Mouse (Mus musculus): ENCODE measurements around the gene Chrdl2. TPM values are rescaled to one million over a fixed set of nuclear protein-coding genes. Genes with fewer than 3 reads are reported as not detected.
"Not testable (repeated sequence)": the region's sequence is repeated elsewhere in the genome, so short reads cannot be mapped to it uniquely, and the experiment has no call there.

Chrdl2 gene
- under 1 TPM; 0.47 to 0.58 TPM for total RNA-seq (2021)

DNA sequence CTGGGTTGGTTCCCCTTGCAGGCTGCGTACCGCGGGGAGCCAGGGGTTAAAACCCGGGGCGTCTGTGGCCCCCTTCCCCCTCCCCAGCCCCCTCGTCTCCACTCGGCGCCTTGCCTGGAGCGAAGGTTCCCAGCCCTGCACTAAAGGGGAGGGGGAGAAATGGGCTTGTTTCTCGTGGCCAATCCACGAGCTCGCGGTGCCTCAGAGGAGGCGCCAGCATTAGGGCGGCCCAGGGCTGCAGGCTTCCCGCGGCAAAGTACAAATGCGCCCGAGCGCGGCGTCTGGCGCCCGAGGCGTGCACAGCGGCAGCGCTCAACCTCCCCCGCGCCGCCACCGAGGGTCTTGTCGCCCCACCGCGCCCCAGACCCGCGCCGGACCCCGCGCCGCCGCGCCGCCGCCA lies at the start of gene Chrdl2:
Chrdl2 (plus strand) TSS at position 383 of the 400 bp plus-strand sequence.
- DNase-seq = peak; percentile 17 to 26

DNA sequence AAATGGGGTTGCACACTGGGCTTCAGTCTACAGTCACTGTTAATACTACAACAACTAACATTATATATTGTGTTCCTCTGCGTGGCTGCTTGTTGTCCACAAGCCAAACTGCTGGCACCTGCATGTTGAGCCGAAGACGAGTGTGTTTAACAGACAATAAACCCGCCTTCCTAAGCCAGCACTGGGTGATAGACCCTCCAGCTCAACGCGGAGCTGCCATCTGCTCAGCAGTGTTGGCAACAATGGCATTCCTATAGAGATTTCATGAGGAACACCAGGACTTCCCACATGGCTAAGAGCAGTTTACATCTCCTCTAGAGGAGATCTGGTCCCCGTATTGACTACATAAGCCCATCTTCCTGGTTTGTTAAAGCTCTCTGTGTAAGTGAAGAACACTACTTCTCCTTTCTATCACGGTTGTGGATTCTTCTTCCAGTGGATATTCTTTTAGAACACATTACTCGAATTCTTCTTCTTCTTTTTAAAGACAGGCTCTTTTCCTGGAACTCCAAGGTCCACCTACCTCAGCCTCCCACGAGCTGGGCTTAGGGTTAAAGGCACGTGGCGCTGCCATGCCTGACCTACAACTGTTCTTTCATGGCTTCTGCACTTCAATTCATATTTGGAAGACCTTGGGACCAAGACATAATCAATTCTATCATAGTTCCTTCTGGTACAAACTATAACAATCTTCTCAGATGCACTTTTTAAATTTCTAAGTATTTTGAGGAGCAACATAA lies 48.6 kb upstream of the Chrdl2 start:
- no peak for DNase-seq

DNA sequence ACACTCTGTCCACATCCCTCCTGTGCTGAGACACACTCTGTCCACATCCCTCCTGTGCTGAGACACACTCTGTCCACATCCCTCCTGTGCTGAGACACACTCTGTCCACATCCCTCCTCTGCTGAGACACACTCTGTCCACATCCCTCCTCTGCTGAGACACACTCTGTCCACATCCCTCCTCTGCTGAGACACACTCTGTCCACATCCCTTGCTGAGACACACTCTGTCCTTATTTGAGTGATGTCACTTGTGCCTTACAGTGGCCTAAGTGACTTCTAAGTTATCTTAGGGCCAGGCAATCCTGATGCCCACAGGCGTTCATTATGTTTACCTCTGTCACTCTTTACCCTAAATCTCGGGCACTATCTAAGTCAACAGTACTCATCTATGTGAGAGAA lies 45.4 kb upstream of the Chrdl2 start:
- not testable (repeated sequence) for DNase-seq

DNA sequence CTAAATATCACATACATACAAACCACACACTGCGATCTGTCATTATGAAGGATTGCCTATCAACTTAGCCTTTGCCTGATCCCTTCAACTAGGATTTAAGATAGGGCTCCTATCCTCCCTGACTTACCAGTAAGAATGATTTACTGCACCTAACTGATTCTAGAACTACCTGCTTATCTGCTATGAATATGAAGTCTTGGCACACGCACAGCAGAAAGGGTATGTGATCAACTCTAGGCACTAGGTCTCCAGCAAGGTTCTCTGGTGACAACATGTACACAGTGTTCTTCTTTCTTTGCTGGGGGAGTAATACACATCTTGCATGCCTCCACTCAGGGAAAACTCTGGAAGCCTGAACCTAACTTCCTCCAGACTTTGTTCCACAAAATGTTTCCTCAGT lies 44.5 kb upstream of the Chrdl2 start:
- no peak for DNase-seq

DNA sequence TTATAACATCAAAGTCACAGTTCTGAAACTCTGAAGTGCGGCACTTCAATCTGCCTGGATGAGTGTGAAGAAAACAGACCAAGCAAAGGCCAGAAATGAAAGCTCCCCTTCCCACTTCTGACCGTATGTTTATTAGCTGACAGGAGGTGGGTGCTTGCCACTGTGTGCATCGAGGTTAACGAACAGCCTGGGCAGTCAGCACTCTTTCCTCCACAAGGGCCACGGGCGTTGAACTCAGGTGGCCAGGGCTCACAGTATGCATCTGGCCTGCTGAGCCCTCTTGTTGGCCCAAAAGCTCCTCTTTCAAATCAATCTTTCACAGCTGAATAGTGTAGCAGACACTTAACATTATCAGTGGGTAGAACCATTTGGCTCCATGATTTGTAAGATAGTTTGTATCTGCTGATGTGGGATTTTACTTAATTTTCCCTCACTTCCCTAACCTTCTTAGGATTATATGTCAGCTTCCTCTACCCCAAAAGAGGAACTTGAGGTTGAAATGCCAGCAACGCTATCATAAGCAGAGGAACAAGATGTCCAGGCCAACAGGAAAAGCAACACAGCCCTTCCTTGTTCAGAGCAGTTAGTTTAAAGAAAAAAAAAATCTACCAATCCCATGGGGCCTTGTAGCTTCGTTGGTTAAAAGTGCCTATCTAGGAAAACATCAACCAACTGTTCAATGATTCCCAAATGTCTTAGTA lies 43.3 kb upstream of the Chrdl2 start:
- DNase-seq = no peak

DNA sequence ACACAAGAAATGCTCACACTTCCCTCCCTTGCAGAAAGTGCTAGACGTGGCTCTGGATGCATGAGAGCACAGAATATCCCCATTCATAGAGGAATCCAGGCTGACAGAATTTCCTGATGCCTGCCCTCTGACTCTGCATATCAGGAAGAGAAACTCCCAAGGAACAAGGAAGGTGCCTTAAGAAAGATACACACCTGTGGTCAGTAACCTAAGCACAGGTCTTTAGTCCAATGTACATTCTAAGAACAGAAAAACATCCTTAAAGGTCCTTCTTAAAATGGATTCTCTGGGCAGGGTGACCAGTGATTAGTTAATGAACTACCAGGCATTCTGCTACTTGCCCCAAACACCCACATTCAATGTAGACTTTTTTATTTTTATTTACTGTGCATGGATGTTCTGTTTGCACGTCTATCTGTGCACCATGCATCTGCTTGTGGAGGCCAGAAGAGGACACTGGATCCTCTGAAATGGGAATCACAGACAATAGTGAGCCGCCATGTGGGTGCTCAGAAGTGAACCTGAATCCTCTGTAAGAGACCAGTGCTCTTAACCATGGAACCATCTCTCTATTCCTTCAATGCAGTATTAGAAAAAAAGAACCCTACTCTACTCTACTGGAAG lies 42.6 kb upstream of the Chrdl2 start:
- DNase-seq = no peak

DNA sequence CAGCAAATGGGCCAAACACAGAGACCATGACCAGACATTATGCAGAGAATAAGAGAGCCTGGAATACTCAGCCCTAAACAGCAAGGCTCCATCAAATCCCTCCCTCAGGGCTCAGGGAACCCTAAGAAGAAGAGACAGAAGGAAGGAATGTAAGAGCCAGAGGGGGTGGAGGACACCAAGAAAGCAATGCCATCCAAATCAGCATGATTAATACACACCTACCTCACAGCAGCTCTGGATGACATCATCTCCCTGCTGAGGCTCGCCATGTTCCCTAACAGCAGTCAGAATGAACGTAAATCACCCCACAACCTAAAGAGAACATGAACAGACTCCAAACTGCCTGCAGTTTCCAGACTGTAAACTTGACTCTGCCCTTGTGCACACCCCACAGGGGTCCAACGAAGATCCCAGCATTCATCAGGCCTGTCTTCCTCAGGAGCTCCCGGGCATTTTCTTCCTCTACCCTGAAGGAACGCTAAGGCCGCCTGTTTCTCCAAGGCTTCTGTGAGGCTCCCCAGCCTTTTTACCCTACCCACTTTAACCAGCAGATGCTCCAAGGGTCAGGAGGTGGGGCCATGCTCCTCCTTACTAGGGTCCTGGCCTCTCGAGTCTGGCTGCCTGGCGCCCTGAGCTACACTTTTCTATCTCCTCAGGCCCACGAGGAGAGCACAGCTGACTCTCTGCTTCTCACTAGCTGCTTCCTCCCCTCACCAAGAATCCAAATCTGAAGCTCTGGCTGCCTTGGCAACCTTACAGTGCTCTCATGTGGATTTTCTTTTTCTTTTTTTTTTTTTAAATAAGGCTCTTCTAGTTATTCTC lies 40.7 kb upstream of the Chrdl2 start:
- peak in 1 of 2 experiments; percentile 41 for DNase-seq

DNA sequence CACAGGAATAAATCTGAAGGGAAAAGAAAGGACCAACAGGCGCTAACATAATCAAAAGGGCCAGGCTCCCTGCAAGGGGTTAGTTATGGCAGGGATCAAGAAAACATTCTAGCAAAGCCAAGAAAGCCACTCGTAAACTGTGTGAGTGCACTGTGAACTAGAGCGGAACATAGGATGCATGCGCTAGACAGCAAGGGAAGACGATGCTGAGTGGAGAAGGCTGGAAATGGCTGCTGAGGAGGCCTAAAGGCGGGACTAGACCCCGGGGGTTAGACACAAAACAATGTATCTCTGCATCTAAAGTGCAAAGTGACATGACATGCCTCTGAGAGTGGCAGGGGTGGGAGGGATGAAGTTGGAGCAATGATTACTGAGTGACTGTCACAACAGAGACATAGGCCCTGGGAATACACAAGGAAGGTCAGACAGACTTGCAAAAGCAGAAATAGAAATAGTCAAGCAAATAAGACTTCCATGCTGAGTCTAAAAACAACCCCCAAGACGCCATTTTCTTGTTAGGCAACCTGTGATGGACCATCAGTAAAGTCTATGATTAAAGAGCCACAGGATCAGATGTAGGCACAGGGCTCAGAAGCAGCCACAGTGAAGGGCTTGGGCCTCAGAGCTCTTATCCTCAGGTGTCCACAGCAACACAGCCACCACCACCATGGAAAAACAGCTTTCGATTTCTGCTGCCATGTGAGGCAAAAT lies 39.8 kb upstream of the Chrdl2 start:
- DNase-seq = no peak

DNA sequence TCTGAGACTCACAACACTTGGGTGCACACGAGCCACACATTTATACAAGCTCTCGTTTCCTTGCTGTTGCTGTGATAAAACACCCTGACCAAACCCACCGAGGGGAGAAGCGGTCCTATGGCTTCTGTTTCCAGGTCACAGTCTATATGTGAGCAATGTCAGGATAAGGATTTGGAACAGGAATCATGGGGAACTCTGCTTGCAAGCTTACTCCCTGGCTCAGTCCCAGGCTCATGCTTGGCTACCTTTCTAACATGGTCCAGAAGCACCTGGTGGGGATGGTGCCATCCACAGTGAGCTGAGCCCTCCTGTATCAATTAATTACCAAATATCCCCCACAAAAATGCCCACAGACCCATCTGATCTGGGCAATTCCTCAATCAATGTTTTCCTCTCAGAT lies 36.8 kb upstream of the Chrdl2 start:
- no peak for DNase-seq

DNA sequence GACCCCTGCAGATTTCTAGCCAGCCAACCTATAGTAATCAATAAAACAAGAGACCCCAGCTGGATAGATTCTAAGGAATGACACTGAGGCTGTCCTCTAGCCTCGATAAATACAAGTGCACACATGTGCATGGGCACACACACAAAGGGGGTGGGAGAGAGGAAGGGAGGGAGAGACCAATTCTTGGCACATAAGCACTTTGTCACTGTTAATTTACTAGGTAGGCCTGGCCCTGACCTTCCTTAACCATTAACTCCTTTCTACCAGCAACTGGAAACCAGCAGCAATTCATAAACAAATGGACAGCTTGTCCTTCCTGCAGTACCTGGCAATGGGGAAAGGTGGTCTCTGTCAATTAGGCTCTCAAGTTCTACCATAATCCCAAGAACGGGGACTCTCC lies 34.0 kb upstream of the Chrdl2 start:
- no peak for DNase-seq

DNA sequence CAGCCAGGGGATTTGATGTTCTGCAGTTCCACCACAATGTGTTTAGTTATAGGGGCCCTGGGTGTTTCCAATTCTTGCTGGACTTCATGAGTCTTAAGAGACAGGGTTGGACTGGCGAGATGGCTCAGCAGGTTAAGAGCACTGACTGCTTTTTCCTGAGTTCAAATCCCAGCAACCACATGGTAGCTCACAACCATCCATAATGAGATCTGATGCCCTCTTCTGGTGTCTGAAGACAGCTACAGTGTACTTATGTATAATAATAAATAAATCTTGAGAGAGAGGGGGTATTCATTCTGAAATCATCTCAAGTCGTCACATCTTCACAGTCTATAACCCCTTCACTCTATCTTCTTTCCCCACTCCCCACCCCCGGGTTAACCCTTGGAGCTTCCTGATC lies 33.1 kb upstream of the Chrdl2 start:
- DNase-seq = not testable (repeated sequence)

DNA sequence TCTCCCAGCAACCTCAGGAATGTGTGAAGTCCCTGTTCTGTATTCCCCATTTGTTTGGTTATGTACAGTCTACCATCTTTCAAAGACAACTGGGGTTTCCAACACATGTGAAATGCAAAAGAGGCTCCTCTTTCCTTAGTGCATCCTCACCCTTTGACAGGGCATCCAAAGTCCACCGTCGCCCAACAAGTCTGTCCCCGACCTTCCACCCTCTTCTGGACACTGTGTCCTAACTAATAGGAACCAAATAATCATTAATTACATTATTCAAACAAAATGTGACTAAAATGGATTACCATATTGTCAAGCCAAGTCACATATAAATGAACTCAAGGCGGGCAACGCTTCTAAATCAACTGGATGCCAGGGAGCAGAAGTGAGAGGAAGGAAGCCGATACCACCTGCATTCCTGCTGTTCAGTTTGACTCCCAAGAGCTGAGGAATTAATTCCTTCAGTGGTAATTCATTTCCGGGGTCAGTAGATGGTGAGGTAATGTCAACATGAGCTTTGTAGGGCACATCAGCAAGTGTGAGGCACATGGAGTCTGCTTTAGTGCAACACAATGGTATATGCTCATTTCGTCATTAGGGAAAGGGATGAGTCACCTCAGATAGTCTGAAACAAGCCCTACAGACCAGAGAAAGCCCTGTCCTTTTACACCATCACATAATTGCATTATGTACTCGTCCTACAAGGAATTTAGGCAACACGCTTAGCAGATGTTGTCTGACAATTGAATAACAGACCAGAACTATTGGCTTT lies 31.6 kb upstream of the Chrdl2 start:
- DNase-seq = no peak

DNA sequence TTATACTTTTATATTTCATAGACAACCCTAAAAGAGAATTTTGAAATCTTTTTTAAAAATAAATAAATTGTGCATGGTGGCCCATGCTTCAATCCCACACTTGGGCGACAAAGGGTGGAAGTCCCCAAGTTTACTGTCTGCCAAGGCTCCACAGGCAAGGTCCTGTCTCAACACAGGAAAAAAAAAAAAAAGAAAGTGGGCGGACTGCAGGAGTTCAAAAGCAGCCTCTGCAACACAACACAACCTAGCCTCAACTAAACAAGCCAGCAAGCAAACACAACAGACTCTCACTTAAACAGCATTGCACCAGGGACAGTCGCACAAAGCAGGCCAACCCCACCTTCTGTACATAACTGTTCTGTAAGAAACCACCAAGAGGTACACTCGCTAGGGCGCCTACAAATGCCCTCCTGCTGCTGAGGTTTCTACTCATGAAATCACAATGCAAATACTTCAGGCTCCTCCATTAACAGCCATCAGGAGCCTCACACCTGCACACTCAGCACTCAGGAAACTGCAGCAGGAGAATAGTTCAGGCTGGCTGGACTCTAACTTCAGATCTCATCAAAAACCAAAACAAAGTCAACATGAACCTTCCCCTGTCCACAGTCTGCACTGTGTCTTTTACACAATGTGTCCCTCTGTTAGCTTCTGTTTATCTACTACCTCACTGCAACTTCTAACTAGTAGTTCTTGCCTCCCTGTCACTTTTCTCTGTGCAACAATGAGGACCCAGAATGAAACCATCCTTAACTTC lies 30.0 kb upstream of the Chrdl2 start:
- no peak for DNase-seq

DNA sequence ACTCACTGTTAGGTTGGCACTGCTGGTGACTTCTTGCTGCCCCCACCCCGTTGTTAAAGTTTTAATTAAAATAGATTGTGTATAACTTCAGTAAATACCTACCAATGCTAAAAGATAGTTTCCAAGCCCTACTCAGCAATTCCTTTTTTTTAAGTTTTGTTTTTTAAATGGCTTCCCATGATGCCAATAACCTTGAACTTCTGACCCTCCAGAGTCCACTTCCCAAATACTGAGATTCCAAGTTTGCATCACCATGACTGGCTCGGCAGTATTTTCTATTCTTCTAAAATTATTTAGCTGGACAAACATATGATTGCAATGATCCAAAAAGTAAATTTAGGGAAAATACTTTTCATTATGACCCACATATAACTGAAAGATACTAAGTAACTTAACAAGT lies 27.9 kb upstream of the Chrdl2 start:
- DNase-seq = no peak

DNA sequence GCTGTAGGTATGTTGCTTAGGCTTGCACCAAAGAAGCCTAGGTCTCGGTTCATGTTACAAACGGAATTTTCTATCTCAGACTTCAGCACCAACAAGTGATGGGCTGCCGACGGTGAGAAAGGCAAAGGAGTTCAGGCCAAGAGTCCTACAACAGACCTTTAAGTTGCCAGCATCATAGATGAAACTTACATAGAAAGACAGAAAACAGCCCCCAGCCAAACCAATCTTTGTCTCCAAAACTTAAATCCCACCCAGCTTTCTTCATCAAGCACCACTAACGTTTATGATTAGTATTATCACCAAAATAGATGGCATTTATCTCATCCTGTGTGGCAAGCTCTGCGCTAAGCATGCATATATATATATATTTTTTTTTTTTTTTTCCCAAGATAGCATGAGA lies 26.9 kb upstream of the Chrdl2 start:
- no peak for DNase-seq

DNA sequence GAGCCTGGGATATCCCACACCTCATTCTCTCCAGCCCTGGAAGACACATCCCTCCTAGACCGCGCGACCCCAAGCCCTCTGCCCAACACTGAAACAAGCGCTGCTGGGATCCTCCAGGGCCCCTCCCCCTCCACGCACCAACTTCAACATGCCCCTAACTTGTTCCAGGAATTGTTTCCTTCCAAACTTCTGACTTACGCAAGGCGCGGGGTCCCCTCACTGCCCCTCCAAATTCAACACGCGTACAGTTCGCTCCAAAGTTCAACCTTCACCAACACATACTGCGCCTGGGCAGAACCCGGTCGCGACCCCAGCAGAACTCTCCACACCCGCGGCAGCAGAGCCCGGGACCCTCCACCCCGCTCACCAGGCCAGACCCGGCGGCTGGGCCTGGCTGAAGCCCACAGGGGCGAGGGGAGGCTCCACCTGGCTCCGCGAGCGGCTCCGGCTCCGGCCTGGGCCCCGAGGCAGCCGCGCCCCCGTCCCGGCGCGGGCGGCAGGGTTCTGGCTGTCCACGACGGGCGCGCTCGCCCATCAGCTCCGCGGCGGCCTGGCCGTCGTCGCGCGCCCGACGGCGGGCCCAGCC lies 26.3 kb upstream of the Chrdl2 start:
- DNase-seq = no peak

DNA sequence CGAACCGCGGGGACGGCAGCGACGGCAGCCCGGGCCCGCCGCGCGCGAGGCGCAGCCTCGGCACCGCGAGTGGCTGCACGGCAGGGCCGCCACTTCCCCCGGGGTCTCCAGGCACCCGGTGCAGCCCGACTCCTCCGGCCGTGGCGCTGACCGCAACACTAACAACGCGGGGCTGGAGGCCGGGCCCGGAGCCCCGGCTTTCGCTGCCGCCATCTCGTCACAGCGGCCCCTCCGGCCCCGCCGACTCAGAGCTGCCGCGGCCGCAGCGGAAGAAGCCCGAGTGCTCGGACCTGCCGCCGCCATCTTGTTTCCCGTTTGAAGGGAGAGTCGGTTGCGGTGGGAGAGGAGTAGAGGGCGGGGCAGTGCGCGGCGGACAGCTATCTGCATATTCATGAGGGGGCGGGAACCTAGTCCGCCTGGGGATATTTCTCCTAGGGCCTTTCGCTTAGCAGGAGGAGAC lies 25.8 kb upstream of the Chrdl2 start, which contains the start of gene Rnf169:
Rnf169 (minus strand) TSS at position 317 of the 460 bp plus-strand sequence.
- peak; percentile 90 for DNase-seq

DNA sequence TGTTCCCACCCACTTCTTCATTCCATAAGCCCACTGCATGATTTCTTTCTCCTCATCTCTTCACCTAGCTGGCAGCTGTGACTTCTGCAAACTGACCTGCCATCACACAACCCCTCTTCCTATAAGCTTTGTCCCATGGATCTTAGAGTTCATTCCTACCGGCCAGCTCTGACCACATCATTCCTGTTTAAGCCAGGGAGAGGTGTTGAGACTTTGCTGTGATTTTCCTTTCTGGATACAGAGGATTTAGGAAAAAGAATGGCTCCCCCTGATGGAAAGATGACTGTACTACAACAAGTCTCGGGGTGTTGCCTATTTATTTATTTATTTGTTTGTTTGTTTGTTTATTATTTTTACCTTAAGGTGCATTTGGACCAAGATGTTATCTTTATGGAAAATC lies 24.7 kb upstream of the Chrdl2 start:
- DNase-seq = no peak

DNA sequence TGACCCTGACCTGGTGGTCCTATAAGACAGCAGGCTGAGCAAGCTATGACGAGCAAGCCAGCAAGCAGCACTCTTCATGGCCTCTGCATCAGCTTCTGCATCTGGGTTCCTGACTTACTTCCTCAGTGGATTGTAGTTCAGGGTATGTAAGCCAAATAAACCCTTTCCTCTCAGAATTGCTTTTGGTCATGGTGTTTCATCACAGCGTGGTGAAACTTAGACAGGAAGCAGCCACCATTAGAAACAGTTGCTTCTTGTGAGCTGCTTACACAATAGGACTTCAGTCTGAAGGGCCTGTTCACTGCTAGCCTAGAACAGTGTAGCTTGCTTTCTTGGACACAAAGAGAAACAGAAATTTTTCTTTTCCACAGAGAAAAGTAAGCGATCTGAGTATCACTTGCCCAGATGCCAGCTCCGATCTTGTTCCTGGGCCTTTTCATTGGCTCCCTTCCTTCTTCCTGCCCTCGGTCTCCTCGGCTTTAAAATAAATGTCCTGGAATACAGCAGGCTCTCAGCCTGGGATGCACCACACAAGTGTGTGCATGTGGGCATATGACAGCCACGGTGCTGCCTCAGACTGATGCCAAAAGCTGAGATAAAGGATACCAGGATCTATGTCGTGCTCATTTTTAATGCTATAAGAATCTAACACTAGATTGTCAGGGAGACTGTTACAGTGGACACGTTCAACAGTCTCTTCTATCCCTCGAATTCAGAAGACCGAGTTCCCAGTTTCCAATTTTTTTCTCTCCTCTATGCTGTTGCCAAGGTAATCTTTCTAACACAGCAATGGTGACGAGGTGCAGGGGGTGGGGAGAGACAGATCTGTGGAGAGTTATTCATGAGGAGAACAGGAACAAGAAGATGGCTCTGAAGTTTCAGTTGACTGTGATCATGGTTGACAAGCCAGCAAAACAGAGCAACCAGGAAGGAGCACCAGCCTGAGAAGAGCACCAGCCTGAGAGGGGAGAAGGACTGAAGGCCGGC lies 23.4 kb upstream of the Chrdl2 start:
- no peak for DNase-seq
